Mouse (Mus musculus) spleen, adult 2 months (tissue): ENCODE measurements around the gene Sema3a.
"Not testable (repeated sequence)": the region's sequence is repeated elsewhere in the genome, so short reads cannot be mapped to it uniquely, and the experiment has no call there.

ENCODE experiments used
- CTCF ChIP-seq: fragments of 200-500 bp; IDR thresholded peaks from 2 replicates; pipeline ENCODE4 v1.5.1; 2011; ENCODE audit warnings: mild to moderate bottlenecking, inconsistent platforms; ENCODE audit not compliant: insufficient read depth, insufficient read length, insufficient replicate concordance; ENCODE audit errors: extremely low read depth
- POLR2A ChIP-seq: fragments of 200-500 bp; IDR thresholded peaks from 2 replicates; pipeline ENCODE4 v1.6.1; 2011; ENCODE audit warnings: low read depth, low read length, inconsistent platforms

GRCm38 (mm10) chr5:13495967-13496366 is 370.8 kb downstream of the Sema3a start:
- not testable (repeated sequence) for TF ChIP-seq CTCF, POLR2A
